Mouse (Mus musculus) embryonic facial prominence, embryonic 10.5 days (tissue): ENCODE data around the gene C2cd2. TPM values are rescaled to one million over a fixed set of nuclear protein-coding genes. Genes with fewer than 3 reads are reported as not detected.
"Not testable (repeated sequence)": the region's sequence is repeated elsewhere in the genome, so short reads cannot be mapped to it uniquely, and the experiment has no call there.

Source experiments
- DNase-seq: peaks from one replicate; pipeline ENCODE4 v3.0.0-alpha.2; 2017; ENCODE audit warnings: low spot score
- H3K27ac ChIP-seq: fragments of 300-500 bp; sonication (generic); replicated peaks from 2 replicates; pipeline ENCODE4 v1.5.1; 2016; ENCODE audit warnings: mild to moderate bottlenecking
- H3K27me3 ChIP-seq: fragments of 300-500 bp; sonication (generic); replicated peaks from 2 replicates; pipeline ENCODE4 v1.6.1; 2016; ENCODE audit warnings: low read depth, mild to moderate bottlenecking; ENCODE audit not compliant: poor library complexity, severe bottlenecking
- H3K36me3 ChIP-seq: fragments of 300-500 bp; sonication (generic); replicated peaks from 2 replicates; pipeline ENCODE4 v1.6.1; 2016; ENCODE audit warnings: mild to moderate bottlenecking, moderate library complexity
- H3K4me1 ChIP-seq: fragments of 300-500 bp; sonication (generic); 2 replicates; pipeline ENCODE4 v1.6.1; 2016
- H3K4me3 ChIP-seq: fragments of 300-500 bp; sonication (generic); 2 replicates; pipeline ENCODE4 v1.5.1; 2016; ENCODE audit warnings: mild to moderate bottlenecking, moderate library complexity
- H3K9me3 ChIP-seq: fragments of 300-500 bp; sonication (generic); 2 replicates; pipeline ENCODE4 v1.6.1; 2016; ENCODE audit warnings: mild to moderate bottlenecking
- WGBS: fragments of 180-500 bp; shearing (Covaris S2); methylation state at CpG from one replicate; pipeline ENCODE4 v1.1.7; 2016; 5-methylcytosine and 5-hydroxymethylcytosine counted together
- polyA plus RNA-seq: library from polyadenylated mRNA; unstranded; fragments of >200 nt; fragmentation: Nextera tagmentation; extraction: Ambion mirVana; gene quantifications from 2 replicates; pipeline ENCODE4 v1.2.1, GENCODE M21; 2016

C2cd2 gene
- polyA plus RNA-seq, 1 experiment from 2014 or later: 11.6 TPM

DNA sequence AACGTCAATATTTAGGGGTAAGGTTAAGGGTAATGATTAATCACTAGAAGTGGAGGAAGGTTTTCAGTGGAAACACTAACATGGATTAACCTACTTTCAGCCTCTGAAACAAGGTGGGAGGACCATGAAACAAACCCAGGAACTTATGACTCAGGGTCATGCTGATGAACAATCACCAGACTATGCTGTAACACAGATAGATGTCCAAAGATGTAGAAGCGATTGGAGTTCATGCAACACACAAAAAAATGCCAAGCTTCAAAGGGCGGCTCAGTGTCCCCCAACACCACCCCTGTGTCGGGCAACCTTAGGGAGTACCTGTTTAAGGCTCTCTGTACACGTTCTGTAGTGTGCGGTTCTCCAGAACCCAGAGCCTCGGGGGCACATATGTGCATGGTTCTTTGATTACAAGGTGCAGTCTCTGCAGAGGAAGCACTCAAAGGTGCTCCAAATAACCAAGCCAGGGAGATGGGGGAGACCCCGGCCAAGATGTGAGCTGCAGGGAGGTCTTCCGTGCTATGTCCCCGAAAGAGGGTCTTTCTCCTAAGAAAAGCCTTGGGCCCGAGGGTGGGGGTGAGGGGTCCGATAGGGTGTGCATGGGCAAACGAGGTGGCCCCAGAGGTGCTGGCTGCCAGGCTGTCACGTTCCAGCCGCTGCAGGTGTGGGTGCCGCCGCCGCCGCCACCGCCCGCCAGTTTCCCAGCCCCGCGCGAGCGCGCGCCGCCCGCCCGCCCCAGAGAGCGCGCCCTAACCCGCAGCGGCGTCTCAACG, 832 bp downstream of the C2cd2 start:
- peak overlapping the region; percentile 93 for H3K4me3 ChIP-seq
- DNase-seq: no peak
- H3K4me1 ChIP-seq: peaks cover 19% of the 10 kb centered on the region
- H3K27ac ChIP-seq: peak overlapping the region; percentile 95
- no peaks in the 10 kb centered on the region for H3K9me3 ChIP-seq
- 10% methylated on average over 36 of the region's 36 CpGs for WGBS
- no peaks in the 10 kb centered on the region for H3K27me3 ChIP-seq
- peaks cover 8% of the 10 kb centered on the region for H3K36me3 ChIP-seq

- no peak overlapping the region for H3K27ac ChIP-seq
These were observed 2.0 kb downstream of the C2cd2 start for GRCm38 (mm10) chr16:97960348-97960747.

DNA sequence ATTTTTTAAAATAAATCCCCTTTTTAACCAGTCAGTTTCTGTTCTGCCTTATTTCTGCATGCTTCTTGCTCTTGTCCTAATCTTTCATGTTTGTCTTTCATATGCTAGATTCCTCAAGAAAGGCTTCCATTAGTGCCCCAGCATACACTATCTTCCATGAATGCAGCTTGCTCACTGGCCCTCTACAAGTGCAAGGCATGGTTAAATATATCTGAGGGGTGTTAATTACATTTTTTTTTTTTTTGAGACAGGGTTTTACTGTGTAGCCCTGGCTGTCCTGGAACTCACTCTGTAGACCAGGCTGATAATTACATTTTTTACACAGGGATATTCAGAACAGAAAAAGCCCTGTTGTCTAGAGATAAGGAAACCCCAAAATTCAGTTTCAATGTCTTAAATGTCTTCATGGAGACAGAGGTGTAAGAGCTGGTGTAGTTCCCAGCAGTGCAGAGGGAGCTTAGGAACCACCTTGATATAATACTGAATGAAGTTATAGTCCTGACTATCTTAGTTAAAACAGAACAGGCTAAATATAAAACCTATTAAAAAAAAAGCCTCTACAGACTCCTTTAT, 3.9 kb downstream of the C2cd2 start:
- H3K4me1 ChIP-seq: peaks cover 19% of the 10 kb centered on the region
- H3K9me3 ChIP-seq: no peaks in the 10 kb centered on the region
- no peak overlapping the region for H3K4me3 ChIP-seq
- no peak for DNase-seq
- no peaks in the 10 kb centered on the region for H3K27me3 ChIP-seq
- H3K27ac ChIP-seq: no peak overlapping the region
- peaks cover 37% of the 10 kb centered on the region for H3K36me3 ChIP-seq

More at GRCm38 (mm10) chr16:97960348-97960747, 2.0 kb downstream of the C2cd2 start:
- Histone ChIP-seq H3K27me3 (no peaks in the 10 kb centered on the region), H3K4me1 (peaks cover 19% of the 10 kb centered on the region), H3K36me3 (peaks cover 20% of the 10 kb centered on the region), H3K4me3 (no peak overlapping the region), H3K9me3 (no peaks in the 10 kb centered on the region)
- no peak for DNase-seq
- WGBS: 94% methylated on average over 3 of the region's 3 CpGs

GRCm38 (mm10) chr16:97957626-97958025, 4.8 kb downstream of the C2cd2 start:
- peaks cover 46% of the 10 kb centered on the region for H3K36me3 ChIP-seq
- H3K27me3 ChIP-seq: no peaks in the 10 kb centered on the region
- H3K9me3 ChIP-seq: no peaks in the 10 kb centered on the region
- DNase-seq: no peak
- H3K4me3 ChIP-seq: no peak overlapping the region
- peaks cover 19% of the 10 kb centered on the region for H3K4me1 ChIP-seq
- no peak overlapping the region for H3K27ac ChIP-seq

DNA sequence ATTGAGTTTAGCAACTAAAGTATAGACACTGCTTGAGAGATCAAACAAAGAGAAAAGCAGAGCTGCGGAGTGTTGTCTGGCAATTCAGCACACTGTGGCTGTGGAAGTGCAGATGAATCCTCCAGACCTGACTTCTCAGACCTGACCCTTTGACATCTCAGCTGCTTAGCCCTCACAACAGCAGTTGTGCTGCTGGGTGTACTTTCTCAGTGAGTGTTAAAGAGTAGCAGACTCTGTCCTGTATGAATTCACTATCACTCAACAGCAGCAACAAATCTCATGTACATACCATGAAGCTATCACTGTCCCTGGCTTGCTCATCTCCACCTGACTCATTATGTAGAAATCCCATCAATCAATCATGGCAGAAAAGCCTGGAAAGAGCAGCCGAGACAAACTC, 6.4 kb downstream of the C2cd2 start:
- no peaks in the 10 kb centered on the region for H3K9me3 ChIP-seq
- peaks cover 62% of the 10 kb centered on the region for H3K36me3 ChIP-seq
- WGBS: 91% methylated on average over 2 of the region's 2 CpGs
- H3K27me3 ChIP-seq: no peaks in the 10 kb centered on the region
- H3K27ac ChIP-seq: no peak overlapping the region
- no peak overlapping the region for H3K4me3 ChIP-seq
- no peak for DNase-seq
- peaks cover 11% of the 10 kb centered on the region for H3K4me1 ChIP-seq

DNA sequence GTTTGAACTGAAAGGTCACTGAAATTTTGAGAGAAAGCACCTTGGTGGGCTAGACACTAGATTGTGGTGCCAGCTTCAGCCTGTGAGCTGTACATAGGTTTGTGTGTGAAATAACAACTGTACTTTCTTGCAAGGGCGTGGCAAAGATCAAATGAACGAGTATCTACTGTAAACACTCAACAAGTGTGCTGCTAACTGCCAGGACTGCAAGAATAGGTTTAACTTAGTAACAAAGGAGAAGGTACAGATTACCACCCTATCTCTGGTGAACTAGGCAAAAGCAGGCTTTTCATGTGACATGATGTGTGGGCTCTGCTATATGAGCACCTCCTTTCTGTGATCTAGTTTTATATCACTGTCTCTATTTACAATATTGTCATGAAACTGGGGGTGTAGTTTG, 9.1 kb downstream of the C2cd2 start:
- DNase-seq: no peak
- no peaks in the 10 kb centered on the region for H3K9me3 ChIP-seq
- no peaks in the 10 kb centered on the region for H3K27me3 ChIP-seq
- H3K4me1 ChIP-seq: peaks cover 7% of the 10 kb centered on the region
- no peak overlapping the region for H3K4me3 ChIP-seq
- no peak overlapping the region for H3K27ac ChIP-seq
- peaks cover 82% of the 10 kb centered on the region for H3K36me3 ChIP-seq
- 90% methylated on average over 2 of the region's 2 CpGs for WGBS

DNA sequence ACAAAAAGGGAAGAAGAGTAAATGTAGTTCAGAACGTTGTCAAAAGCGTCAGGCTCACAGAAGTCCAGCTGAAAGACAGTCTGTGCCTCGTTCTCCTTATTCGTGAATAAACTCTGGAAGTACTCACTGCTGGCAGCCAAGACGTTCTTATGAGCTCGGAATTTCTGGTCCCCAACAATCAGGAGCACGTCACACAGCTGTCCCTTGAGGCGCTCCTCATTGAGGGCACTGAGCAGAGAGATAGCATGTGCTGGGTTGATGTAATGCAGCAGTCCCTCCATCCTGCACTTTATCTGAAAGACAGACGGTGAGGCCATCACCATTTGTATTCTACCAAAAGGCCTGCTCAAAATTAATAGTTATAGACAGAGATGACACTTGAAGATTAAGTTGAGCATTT, 9.6 kb downstream of the C2cd2 start:
- H3K27ac ChIP-seq: no peak overlapping the region
- H3K36me3 ChIP-seq: peaks cover 86% of the 10 kb centered on the region
- H3K27me3 ChIP-seq: no peaks in the 10 kb centered on the region
- H3K9me3 ChIP-seq: no peaks in the 10 kb centered on the region
- 91% methylated on average over 9 of the region's 9 CpGs for WGBS
- no peak for DNase-seq
- H3K4me1 ChIP-seq: peaks cover 6% of the 10 kb centered on the region
- H3K4me3 ChIP-seq: no peak overlapping the region

DNA sequence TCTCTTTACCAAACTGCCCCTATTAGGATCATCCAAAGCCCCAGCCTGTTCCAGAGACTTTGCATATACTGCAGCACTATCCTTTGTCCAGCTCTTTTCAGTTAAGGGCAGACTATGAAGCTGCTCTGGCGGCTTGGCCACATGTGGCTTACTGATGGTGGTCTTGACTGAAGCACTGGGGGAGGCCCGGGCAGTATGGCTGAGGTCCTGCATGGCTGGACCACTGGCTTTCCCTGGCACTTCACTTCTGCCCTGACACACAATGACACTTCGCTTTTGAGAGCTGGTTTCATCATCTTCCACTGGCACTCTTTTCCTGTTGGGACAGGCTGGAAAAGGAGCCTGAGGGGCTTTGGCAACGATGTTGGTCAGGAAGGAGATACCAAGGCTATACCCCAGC, 10.0 kb downstream of the C2cd2 start:
- H3K9me3 ChIP-seq: no peaks in the 10 kb centered on the region
- H3K27ac ChIP-seq: no peak overlapping the region
- peaks cover 2% of the 10 kb centered on the region for H3K4me1 ChIP-seq
- DNase-seq: no peak
- 92% methylated on average over 4 of the region's 4 CpGs for WGBS
- peaks cover 86% of the 10 kb centered on the region for H3K36me3 ChIP-seq
- H3K4me3 ChIP-seq: no peak overlapping the region
- H3K27me3 ChIP-seq: no peaks in the 10 kb centered on the region

DNA sequence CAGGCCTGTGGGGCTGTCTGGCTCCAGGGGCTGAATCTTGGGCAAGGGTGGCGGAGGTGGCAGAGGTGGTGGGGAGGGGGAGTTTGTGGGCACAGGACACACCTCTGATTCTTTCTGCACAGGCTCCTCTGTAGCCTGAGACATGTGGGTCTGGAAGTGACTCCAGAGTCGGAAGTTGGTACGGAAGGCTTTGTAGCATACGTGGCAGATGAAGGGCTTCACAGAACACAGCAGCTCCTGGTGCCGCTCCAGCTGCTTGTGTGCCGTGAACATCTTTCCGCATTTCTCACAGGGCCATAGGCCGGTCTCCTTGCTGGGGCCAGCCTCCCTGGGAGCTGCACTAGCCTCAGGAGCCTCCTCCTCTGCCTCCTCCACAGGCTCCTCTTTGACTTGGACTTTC, 12.3 kb downstream of the C2cd2 start:
- Histone ChIP-seq H3K9me3 (no peaks in the 10 kb centered on the region), H3K4me3 (no peak overlapping the region), H3K36me3 (peaks cover 70% of the 10 kb centered on the region), H3K27me3 (no peaks in the 10 kb centered on the region), H3K4me1 (no peaks in the 10 kb centered on the region), H3K27ac (no peak overlapping the region)
- WGBS: 97% methylated on average over 8 of the region's 8 CpGs
- no peak for DNase-seq

DNA sequence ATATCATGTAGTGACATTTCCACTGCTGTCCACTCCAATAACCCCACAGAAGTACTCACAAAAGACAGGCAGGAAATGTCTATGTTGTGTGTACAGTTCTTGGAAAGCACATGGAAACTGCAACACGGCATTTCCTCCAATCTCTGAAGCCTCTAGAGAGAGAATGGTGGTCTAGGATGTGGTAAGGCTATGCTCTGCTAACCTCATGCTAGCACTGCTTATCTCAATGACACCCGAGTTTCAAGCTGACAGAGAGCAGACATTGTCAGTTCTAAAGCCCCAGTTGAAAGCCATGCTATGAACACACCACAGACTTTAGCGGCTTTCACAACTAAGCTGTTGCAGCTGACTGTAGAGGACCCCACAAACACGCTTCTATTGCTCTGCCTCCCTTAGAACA, 13.6 kb downstream of the C2cd2 start:
- DNase-seq: no peak
- no peaks in the 10 kb centered on the region for H3K9me3 ChIP-seq
- 85% methylated on average over 4 of the region's 4 CpGs for WGBS

GRCm38 (mm10) chr16:97946993-97947392, 15.4 kb downstream of the C2cd2 start:
- not testable (repeated sequence) for H3K27me3 ChIP-seq, H3K27ac ChIP-seq, DNase-seq, H3K4me1 ChIP-seq, H3K9me3 ChIP-seq, H3K4me3 ChIP-seq
- 83% methylated on average over 2 of the region's 2 CpGs for WGBS
- peaks cover 47% of the 10 kb centered on the region for H3K36me3 ChIP-seq

More for the DNA sequence above, 13.6 kb downstream of the C2cd2 start:
- Histone ChIP-seq H3K36me3 (peaks cover 62% of the 10 kb centered on the region), H3K4me3 (no peak overlapping the region), H3K27ac (no peak overlapping the region), H3K27me3 (no peaks in the 10 kb centered on the region), H3K4me1 (no peaks in the 10 kb centered on the region)

- Histone ChIP-seq H3K27me3 (no peaks in the 10 kb centered on the region), H3K27ac (no peak overlapping the region), H3K36me3 (peaks cover 6% of the 10 kb centered on the region; the same call in 1 of the 2 replicates), H3K4me1 (no peaks in the 10 kb centered on the region), H3K9me3 (no peaks in the 10 kb centered on the region), H3K4me3 (no peak overlapping the region)
- DNase-seq: no peak
These were observed 20.6 kb downstream of the C2cd2 start for GRCm38 (mm10) chr16:97941844-97942243.

DNA sequence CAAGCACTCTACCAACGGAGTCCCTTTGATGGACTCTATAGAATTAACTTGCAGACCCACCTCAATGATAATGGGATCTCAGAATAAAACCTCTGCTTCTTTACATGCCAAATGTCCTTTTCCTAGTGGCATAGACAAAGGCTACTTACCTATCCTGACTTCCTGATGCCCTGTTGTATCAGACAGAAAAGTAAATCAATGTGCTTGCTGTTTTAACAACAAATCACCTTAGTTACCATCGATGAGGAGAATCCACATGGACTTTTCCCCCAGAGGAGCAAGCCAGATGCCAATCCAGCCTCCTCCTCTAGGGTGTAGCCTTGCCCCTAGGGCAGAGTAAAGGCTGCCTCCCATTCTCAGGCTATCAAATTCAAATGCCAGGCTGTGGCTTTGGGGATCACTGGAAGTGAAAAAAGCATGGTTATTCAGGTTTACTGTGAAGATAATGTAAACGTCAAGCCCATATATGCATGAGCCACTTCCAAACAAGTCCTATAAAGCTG, 21.9 kb downstream of the C2cd2 start:
- peaks cover 6% of the 10 kb centered on the region; the same call in 1 of the 2 replicates for H3K36me3 ChIP-seq
- 86% methylated on average over 3 of the region's 3 CpGs for WGBS
- no peak for DNase-seq

More for the DNA sequence above, 21.9 kb downstream of the C2cd2 start:
- Histone ChIP-seq H3K27me3 (no peaks in the 10 kb centered on the region), H3K4me1 (no peaks in the 10 kb centered on the region), H3K9me3 (no peaks in the 10 kb centered on the region), H3K4me3 (no peak overlapping the region), H3K27ac (no peak overlapping the region)
